Mouse (Mus musculus) testis, adult 2 months (tissue): ENCODE results near the gene Lrmda.

ENCODE experiments used
- CTCF ChIP-seq: fragments of 200-500 bp; IDR thresholded peaks from 2 replicates; pipeline ENCODE4 v1.5.1; 2012; ENCODE audit warnings: low read depth, mild to moderate bottlenecking, inconsistent platforms, low read length, moderate library complexity; ENCODE audit not compliant: control insufficient read depth, insufficient read depth, insufficient replicate concordance
- POLR2A ChIP-seq: fragments of 200-500 bp; IDR thresholded peaks from 2 replicates; pipeline ENCODE4 v1.6.1; 2012; ENCODE audit warnings: low read depth, mild to moderate bottlenecking, inconsistent platforms, low read length, moderate library complexity; ENCODE audit not compliant: control insufficient read depth

- TF ChIP-seq CTCF (no peak), POLR2A (no peak)
Observed at GRCm38 (mm10) chr14:22589503-22590215, 570.1 kb downstream of the Lrmda start.
